ENCODE assay signal across 10 mouse cellular contexts in genomic region chr19:40269526-40269925, GRCm38 (mm10). TPM values are rescaled to one million over a fixed set of nuclear protein-coding genes. Genes with fewer than 3 reads are reported as not detected.
DNase-seq lines count a peak whose midpoint lies in the region; ATAC-seq lines count a peak whose summit lies in the region.
"Had no signal": no experiment of that assay in that cellular context is flagged by ENCODE, and none has a peak within 500 bp of the region (broad histone marks: within the 10 kb centered on the region; RNA-seq: fewer than 3 reads in every experiment).

No protein-coding gene starts in this region.

- H3K36me3 ChIP-seq in kidney, embryonic 15.5 days, result no peaks in the 10 kb centered on the region
- H3K36me3 ChIP-seq in embryonic facial prominence, embryonic 10.5 days (replicated peaks), result no peaks in the 10 kb centered on the region; the same call in 1 of the 2 replicates
- 0 out of 2 replicates have a peak, but pooled peaks cover 2% of the 10 kb centered on the region for H3K36me3 ChIP-seq in heart, embryonic 15.5 days
- H3K36me3 ChIP-seq in liver, embryonic 15.5 days (replicated peaks), result no peaks in the 10 kb centered on the region

- ATAC-seq in kidney, embryonic 15.5 days (replicated peaks; ENCODE audit: low FRiP score), result no peak
- no peak for ATAC-seq in heart, embryonic 15.5 days (replicated peaks; ENCODE audit: insufficient number of reproducible peaks, insufficient read depth, low FRiP score, low read depth)
- ATAC-seq in liver, embryonic 15.5 days (ENCODE audit: insufficient read depth), result no peak

- H3K9ac ChIP-seq in kidney, embryonic 15.5 days, result no peak overlapping the region
- peak overlapping the region; percentile 74 for H3K9ac ChIP-seq in heart, embryonic 15.5 days
- no peak overlapping the region for H3K9ac ChIP-seq in liver, embryonic 15.5 days

- no peak overlapping the region for H3K27ac ChIP-seq in kidney, embryonic 15.5 days
- no peak overlapping the region for H3K27ac ChIP-seq in embryonic facial prominence, embryonic 10.5 days (replicated peaks)
- peak overlapping the region; percentile 86 for H3K27ac ChIP-seq in heart, embryonic 15.5 days
- no peak overlapping the region for H3K27ac ChIP-seq in liver, embryonic 15.5 days (replicated peaks)
- H3K27ac ChIP-seq: layer of hippocampus, adult 2 months; macrophage had no signal

- DNase-seq in kidney, postnatal 25 days, result no peak
- no peak for DNase-seq in embryonic facial prominence, embryonic 10.5 days (ENCODE audit: low spot score)
- DNase-seq in ovary, adult 18-20 months (ENCODE audit: low spot score), result no peak
- DNase-seq in layer of hippocampus, adult 18-20 months (ENCODE audit: low spot score in 2 of 2), result no peak
- DNase-seq: thymus, postnatal 14 days had no signal

- no peaks in the 10 kb centered on the region for H3K9me3 ChIP-seq in kidney, embryonic 15.5 days (replicated peaks)
- H3K9me3 ChIP-seq in embryonic facial prominence, embryonic 10.5 days, result no peaks in the 10 kb centered on the region
- H3K9me3 ChIP-seq in heart, embryonic 15.5 days (replicated peaks), result no peaks in the 10 kb centered on the region
- H3K9me3 ChIP-seq in liver, embryonic 15.5 days (replicated peaks), result no peaks in the 10 kb centered on the region

- H3K4me3 ChIP-seq in kidney, embryonic 15.5 days (replicated peaks), result 0 out of 2 replicates have a peak overlapping the region, but pooled peaks have one; percentile 69
- H3K4me3 ChIP-seq in embryonic facial prominence, embryonic 10.5 days, result 0 out of 2 replicates have a peak overlapping the region, but pooled peaks have one; percentile 74
- H3K4me3 ChIP-seq in heart, embryonic 15.5 days, result peak overlapping the region; percentile 70
- H3K4me3 ChIP-seq in liver, embryonic 15.5 days (replicated peaks), result no peak overlapping the region
- H3K4me3 ChIP-seq: layer of hippocampus, adult 2 months had no signal

- H3K27me3 ChIP-seq in kidney, embryonic 15.5 days, result peaks cover 46% of the 10 kb centered on the region
- H3K27me3 ChIP-seq in embryonic facial prominence, embryonic 10.5 days (replicated peaks; ENCODE audit: low read depth, poor library complexity, severe bottlenecking), result peaks cover 41% of the 10 kb centered on the region
- no peaks in the 10 kb centered on the region for H3K27me3 ChIP-seq in heart, embryonic 15.5 days
- peaks cover 27% of the 10 kb centered on the region for H3K27me3 ChIP-seq in liver, embryonic 15.5 days

- H3K4me2 ChIP-seq in kidney, embryonic 15.5 days, result no peak overlapping the region
- peak overlapping the region; percentile 72 for H3K4me2 ChIP-seq in heart, embryonic 15.5 days
- H3K4me2 ChIP-seq in liver, embryonic 15.5 days, result peak overlapping the region; percentile 91

- H3K4me1 ChIP-seq in kidney, embryonic 15.5 days, result peaks cover 12% of the 10 kb centered on the region
- peaks cover 21% of the 10 kb centered on the region for H3K4me1 ChIP-seq in embryonic facial prominence, embryonic 10.5 days
- peaks cover 33% of the 10 kb centered on the region for H3K4me1 ChIP-seq in heart, embryonic 15.5 days (replicated peaks)
- H3K4me1 ChIP-seq in liver, embryonic 15.5 days (replicated peaks), result peaks cover 51% of the 10 kb centered on the region

- 62% methylated on average over 5 of the region's 5 CpGs for WGBS in kidney, embryonic 15.5 days
- WGBS in embryonic facial prominence, embryonic 10.5 days, result 65% methylated on average over 5 of the region's 5 CpGs
- WGBS in heart, embryonic 15.5 days, result 40% methylated on average over 5 of the region's 5 CpGs
- 71% methylated on average over 5 of the region's 5 CpGs for WGBS in liver, embryonic 15.5 days (ENCODE audit: insufficient replicate concordance)

RNA-seq across cellular contexts. Expression of gene Pdlim1, which starts 2.1 kb away (rescaled TPM):
- 38.4 and 38.9 TPM in 2 replicates for polyA plus RNA-seq in kidney, embryonic 15.5 days (2015; fragmentation: Nextera tagmentation; extraction: Ambion mirVana)
- 122 and 133 TPM in 2 replicates for polyA plus RNA-seq in embryonic facial prominence, embryonic 10.5 days (2016; fragmentation: Nextera tagmentation; extraction: Ambion mirVana)
- polyA plus RNA-seq in heart, embryonic 15.5 days (2015; fragmentation: Nextera tagmentation; extraction: Ambion mirVana), result 245 and 283 TPM in 2 replicates
- 68.0 and 70.4 TPM in 2 replicates for polyA plus RNA-seq in liver, embryonic 15.5 days (2015; fragmentation: Nextera tagmentation; extraction: Ambion mirVana)
- 10 to 100 TPM; 15.8 to 21.7 TPM for total RNA-seq in layer of hippocampus, adult 18-20 months (2021)
